Mouse (Mus musculus): ENCODE measurements around the gene Serbp1. TPM values are rescaled to one million over a fixed set of nuclear protein-coding genes. Genes with fewer than 3 reads are reported as not detected.

The Serbp1 gene
- polyA plus RNA-seq, 1 experiment = 39.9 TPM

DNA sequence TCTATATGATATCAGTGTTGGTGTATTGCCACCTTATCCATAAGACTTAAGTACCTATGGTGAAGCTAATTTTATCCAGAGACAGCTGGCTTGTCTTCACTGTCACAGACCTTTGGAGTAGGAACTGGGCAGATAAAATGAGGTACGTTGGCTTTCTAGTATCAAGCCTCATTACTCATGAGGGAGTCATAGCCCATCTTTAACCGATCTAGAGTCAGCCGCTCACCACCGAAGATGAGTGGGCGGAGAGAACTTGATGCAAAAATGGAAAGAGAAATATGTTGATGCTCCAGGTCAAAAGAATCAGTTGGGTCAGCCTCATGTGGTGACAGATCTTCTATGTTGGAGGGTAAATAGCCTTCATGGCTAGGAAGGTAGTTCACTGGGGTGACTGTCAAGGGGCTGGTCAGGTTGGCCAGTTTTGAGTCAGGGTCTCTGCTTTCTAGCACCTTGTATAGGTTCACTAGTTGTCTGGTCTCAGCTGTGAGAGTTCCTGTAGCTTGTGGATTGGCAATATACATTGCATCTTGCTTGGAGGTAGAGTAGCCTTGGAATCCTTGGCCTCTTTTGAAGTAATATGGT, 54.2 kb downstream of the Serbp1 start:
- WGBS = 81% methylated on average over 5 of the region's 5 CpGs
- DNase-seq (ENCODE audit: low read depth, low spot score) = no peak

DNA sequence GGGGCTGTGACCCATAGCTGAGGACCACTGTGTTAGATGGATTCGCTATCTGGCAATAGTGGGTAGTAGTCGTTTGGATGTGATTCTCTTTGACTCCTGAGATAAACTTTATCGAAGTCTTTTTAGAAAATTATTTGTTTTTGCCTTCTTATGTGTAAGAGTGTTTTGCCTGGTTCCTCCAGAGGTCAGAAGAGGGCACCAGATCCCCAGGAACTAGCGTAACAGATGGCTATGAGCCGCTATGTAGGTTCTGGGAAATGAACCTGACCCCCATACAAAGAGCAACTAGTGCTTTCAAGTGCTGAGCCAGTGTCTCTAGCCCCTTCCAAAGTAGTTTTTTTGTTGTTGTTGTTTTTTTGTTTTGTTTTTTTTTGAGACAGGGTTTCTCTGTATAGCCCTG, 58.1 kb downstream of the Serbp1 start:
- 52% methylated on average over 5 of the region's 5 CpGs for WGBS
- no peak for DNase-seq (ENCODE audit: low read depth, low spot score)

DNA sequence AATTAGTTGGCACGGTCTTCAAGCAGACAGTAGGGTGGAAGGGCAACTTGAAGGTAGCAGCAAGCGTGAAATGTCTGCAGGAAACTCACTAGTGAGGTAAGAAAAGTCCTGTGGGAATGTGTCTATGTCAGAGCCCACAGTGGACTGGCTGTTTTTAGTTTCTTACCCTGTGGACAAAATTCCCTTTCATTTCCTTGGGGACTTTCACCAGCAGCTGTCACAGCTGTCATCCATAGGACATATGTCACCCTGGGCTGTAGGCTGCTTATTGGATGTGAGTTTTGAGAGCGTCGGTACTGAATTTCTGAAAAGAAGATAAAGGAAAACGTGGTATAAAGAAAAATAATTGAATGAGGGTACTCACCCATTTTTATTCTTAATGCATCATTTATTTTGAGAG, 60.8 kb downstream of the Serbp1 start:
- no peak for DNase-seq (ENCODE audit: low read depth, low spot score)
- 88% methylated on average over 5 of the region's 5 CpGs for WGBS

- peak; percentile 6 for DNase-seq (ENCODE audit: low read depth, low spot score)
- 14% methylated on average over 4 of the region's 4 CpGs for WGBS
Observed at GRCm38 (mm10) chr6:67300300-67300699, 62.3 kb downstream of the Serbp1 start.

DNA sequence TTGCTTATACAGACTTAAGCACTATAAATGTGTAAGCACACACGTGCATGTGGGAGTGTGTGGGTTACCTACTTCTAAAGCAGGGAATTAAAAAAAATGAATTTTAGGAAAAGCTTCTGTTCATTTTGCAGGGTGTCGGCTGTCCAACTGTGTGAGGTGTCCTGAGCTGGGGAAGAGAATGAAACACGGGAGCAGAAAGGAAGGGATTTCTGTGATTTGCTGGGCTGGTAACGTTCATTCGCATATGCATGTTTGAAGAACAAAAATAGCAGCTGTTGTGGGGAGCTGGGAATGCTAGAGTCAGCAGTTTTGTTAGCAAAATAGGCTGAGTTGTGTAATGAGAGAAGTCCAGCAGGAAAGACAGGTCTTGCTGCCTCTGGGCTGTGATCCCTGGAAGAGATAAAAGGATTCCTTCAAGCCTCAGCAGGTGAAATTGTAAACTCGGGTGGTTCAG, 62.8 kb downstream of the Serbp1 start:
- no peak for DNase-seq (ENCODE audit: low read depth, low spot score)
- 21% methylated on average over 6 of the region's 6 CpGs for WGBS

- no peak for DNase-seq (ENCODE audit: low read depth, low spot score)
Observed at GRCm38 (mm10) chr6:67301230-67301629, 63.3 kb downstream of the Serbp1 start.

DNA sequence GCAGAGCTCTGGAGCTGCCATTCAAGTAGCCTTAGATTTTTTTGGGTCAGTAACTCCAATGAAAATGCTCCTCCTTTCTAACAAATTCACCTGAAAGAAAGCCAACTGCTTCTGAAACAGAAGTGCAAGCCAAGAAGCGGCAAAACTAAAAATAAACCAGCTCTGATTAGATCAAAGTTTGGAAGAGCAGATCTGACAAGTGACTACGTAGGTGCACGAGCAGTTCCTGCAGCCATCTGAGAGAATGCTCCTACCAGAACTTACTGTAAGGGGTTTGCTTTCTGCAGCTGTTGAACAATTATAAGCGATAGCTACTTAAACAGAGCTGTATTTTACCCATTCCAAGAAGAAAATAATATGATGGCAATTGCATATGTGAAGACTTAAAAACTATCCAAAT, 64.5 kb downstream of the Serbp1 start:
- no peak for DNase-seq (ENCODE audit: low read depth, low spot score)
- WGBS = 83% methylated on average over 4 of the region's 4 CpGs

More at GRCm38 (mm10) chr6:67301230-67301629, 63.3 kb downstream of the Serbp1 start:
- WGBS = 88% methylated on average over 3 of the region's 3 CpGs

GRCm38 (mm10) chr6:67303210-67303609, 65.2 kb downstream of the Serbp1 start:
- DNase-seq (ENCODE audit: low read depth, low spot score) = no peak
- WGBS = 92% methylated on average over 10 of the region's 10 CpGs

GRCm38 (mm10) chr6:67308994-67309393, 71.0 kb downstream of the Serbp1 start:
- 84% methylated on average over 3 of the region's 3 CpGs for WGBS
- no peak for DNase-seq (ENCODE audit: low read depth, low spot score)

GRCm38 (mm10) chr6:67309752-67310151, 71.8 kb downstream of the Serbp1 start:
- WGBS = 84% methylated on average over 3 of the region's 3 CpGs
- no peak for DNase-seq (ENCODE audit: low read depth, low spot score)

- 39% methylated on average over 1 of the region's 1 CpGs for WGBS
- no peak for DNase-seq (ENCODE audit: low read depth, low spot score)
Observed at GRCm38 (mm10) chr6:67314697-67315096, 76.7 kb downstream of the Serbp1 start.

DNA sequence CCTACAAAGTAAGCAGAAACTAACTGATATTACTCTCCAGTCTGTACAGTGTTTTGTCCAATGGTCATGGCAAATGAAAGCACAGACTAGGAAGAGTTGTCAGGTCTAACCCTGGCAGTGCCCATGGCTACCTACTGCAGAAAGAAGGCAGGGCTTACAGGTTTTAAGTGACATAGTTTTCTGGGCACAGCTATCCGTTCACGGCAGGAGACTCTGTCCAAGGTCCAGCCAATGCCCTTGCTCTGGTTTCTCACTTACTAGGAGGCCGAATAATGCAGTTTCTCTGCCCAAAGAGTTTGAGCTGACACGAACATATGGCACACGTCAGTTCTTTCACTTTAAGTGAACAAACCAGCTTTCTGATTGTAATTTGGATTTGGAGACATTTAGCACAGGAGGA, 79.1 kb downstream of the Serbp1 start:
- 44% methylated on average over 5 of the region's 5 CpGs for WGBS
- DNase-seq (ENCODE audit: low read depth, low spot score) = no peak

- 83% methylated on average over 8 of the region's 8 CpGs for WGBS
Observed at GRCm38 (mm10) chr6:67317827-67318338, 79.9 kb downstream of the Serbp1 start.

DNA sequence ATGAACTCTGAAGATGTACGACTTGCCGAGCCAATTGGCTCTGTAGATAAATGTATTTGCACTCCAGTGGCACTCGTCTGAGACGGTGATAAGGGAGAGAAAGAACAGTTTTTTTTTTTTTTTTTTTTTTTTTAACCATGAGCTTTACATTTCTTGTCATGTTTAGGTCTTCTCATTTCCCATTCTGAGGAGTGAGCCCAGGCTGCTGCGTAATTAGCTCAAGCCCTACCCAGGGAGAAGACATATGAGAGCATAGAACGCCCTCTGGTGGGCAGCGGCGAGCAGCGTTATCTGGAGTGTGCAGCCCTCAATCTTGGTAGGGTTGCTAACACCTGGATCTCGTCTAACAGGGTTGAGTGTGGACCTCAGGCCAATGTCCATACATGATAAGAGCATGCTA, 80.5 kb downstream of the Serbp1 start:
- DNase-seq (ENCODE audit: low read depth, low spot score) = peak; percentile 11
- 27% methylated on average over 10 of the region's 10 CpGs for WGBS

More at GRCm38 (mm10) chr6:67317827-67318338, 79.9 kb downstream of the Serbp1 start:
- no peak for DNase-seq (ENCODE audit: low read depth, low spot score)

DNA sequence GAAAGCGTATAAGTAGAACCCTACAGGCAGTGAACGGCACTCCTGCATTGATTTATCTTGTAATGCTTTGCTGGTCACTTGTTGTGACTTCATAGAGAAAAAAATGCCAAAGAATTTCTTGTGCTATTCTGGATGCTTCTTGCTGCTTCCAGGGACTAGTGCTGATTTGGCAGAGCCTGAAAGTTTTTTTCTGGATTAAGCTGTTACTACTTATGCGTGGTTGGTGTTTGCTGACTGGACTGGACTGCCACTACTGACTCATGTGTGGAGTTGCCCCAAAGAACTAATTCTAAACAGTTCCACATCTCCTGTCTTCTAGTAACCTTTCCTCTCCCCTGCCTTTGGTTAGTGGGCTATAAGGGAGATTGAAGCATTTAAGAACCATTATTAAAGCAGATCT, 85.8 kb downstream of the Serbp1 start:
- WGBS = 79% methylated on average over 3 of the region's 3 CpGs
- DNase-seq (ENCODE audit: low read depth, low spot score) = no peak

- DNase-seq (ENCODE audit: low read depth, low spot score) = no peak
Observed at GRCm38 (mm10) chr6:67337943-67338342, 100.0 kb downstream of the Serbp1 start.

- no peak for DNase-seq (ENCODE audit: low read depth, low spot score)
Observed at GRCm38 (mm10) chr6:67339494-67339893, 101.5 kb downstream of the Serbp1 start.

Other genes starting within 250 kb of the Serbp1 start
- gene Gadd45a, start 200.7 kb upstream of the Serbp1 start, polyA plus RNA-seq (2012; rRNA removed) = 52.8 and 87.8 TPM in 2 replicates
- gene Il12rb2, start 138.0 kb downstream of the Serbp1 start, polyA plus RNA-seq (2012; rRNA removed) = 0.63 and 1.0 TPM in 2 replicates